Mouse (Mus musculus) kidney, embryonic 14.5 days (tissue): ENCODE results near the gene Shc4. TPM values are rescaled to one million over a fixed set of nuclear protein-coding genes. Genes with fewer than 3 reads are reported as not detected.
A peak's percentile ranks its signal among the peaks of the same experiment; 100 is the strongest.

ENCODE experiments used
- ATAC-seq: fragments of 200-750 bp; cut with Nextera tagmentation; 2 replicates; pipeline ENCODE4 v1.8.0; 2017; ENCODE audit warnings: moderate number of reproducible peaks, mild to moderate bottlenecking, moderate TSS enrichment, moderate library complexity; ENCODE audit not compliant: low FRiP score, low TSS enrichment
- H3K27ac ChIP-seq: fragments of 300-500 bp; sonication (generic); 2 replicates; pipeline ENCODE4 v1.5.1; 2014; ENCODE audit warnings: low read depth, mild to moderate bottlenecking, low read length, moderate library complexity, mixed read lengths
- H3K27me3 ChIP-seq: fragments of 300-500 bp; sonication (generic); 2 replicates; pipeline ENCODE4 v1.6.1; 2014; ENCODE audit warnings: mild to moderate bottlenecking, low read length; ENCODE audit not compliant: control insufficient read depth, insufficient read depth
- H3K36me3 ChIP-seq: fragments of 300-500 bp; sonication (generic); 2 replicates; pipeline ENCODE4 v1.6.1; 2014; ENCODE audit warnings: low read length, mixed read lengths; ENCODE audit not compliant: control insufficient read depth, insufficient read depth
- H3K4me1 ChIP-seq: fragments of 300-500 bp; sonication (generic); 2 replicates; pipeline ENCODE4 v1.6.1; 2014; ENCODE audit warnings: low read length, mixed read lengths; ENCODE audit not compliant: control insufficient read depth, insufficient read depth
- H3K4me2 ChIP-seq: fragments of 300-500 bp; sonication (generic); replicated peaks from 2 replicates; pipeline ENCODE4 v1.6.1; 2014; ENCODE audit warnings: low read depth, mild to moderate bottlenecking, low read length
- H3K4me3 ChIP-seq: fragments of 300-500 bp; sonication (generic); 2 replicates; pipeline ENCODE4 v1.5.1; 2014; ENCODE audit warnings: mild to moderate bottlenecking, low read length
- H3K9ac ChIP-seq: fragments of 300-500 bp; sonication (generic); 2 replicates; pipeline ENCODE4 v1.6.1; 2014; ENCODE audit warnings: low read depth, mild to moderate bottlenecking, low read length, moderate library complexity
- H3K9me3 ChIP-seq: fragments of 300-500 bp; sonication (generic); 2 replicates; pipeline ENCODE4 v1.6.1; 2016; ENCODE audit warnings: low read length; ENCODE audit not compliant: control insufficient read depth
- WGBS: fragments of 180-500 bp; shearing (Covaris S2); extraction: QIAGEN DNeasy Blood & Tissue Kit; methylation state at CpG from one replicate; pipeline ENCODE4 v1.1.7; 2014; 5-methylcytosine and 5-hydroxymethylcytosine counted together
- polyA plus RNA-seq: library from polyadenylated mRNA; unstranded; fragments of >200 nt; fragmentation: Nextera tagmentation; extraction: Ambion mirVana; gene quantifications from 2 replicates; pipeline ENCODE4 v1.2.1, GENCODE M21; 2014

The Shc4 gene
- polyA plus RNA-seq = 0.76 and 1.6 TPM in 2 replicates

GRCm38 (mm10) chr2:125724086-125724430, at the start of gene Shc4:
Shc4 (minus strand) TSS chr2:125724148.
- WGBS = 0% methylated on average over 15 of the region's 15 CpGs

DNA sequence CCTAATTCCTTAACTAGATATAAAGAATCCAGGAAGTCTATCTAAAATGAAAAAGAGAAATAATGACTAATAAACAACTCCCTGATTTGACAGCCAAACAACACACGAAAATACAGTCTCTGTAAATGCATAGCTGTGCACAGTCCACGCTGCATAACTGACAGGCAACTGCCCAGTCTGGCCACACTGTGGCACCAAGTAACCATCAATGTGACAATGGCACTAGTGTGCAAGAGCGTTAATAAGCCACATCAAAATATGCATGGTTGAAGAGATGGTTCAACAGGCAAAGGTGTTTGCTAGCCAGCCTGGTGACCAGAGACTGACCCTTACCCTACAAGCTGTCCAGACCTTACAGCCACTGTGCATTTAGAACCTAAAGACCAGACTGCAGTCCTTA, 41.1 kb upstream of the Shc4 start:
- no peaks in the 10 kb centered on the region for H3K9me3 ChIP-seq
- H3K4me1 ChIP-seq = no peaks in the 10 kb centered on the region
- no peak overlapping the region for H3K9ac ChIP-seq
- H3K27me3 ChIP-seq = no peaks in the 10 kb centered on the region
- no peak overlapping the region for H3K4me2 ChIP-seq
- H3K36me3 ChIP-seq = peaks cover 75% of the 10 kb centered on the region
- H3K27ac ChIP-seq = no peak overlapping the region
- WGBS = 82% methylated on average over 3 of the region's 3 CpGs
- H3K4me3 ChIP-seq = no peak overlapping the region
- no peak for ATAC-seq

More at GRCm38 (mm10) chr2:125724086-125724430, at the start of gene Shc4:
- peak within 1 kb of the TSS; percentile 49 for H3K4me3 ChIP-seq
- no peaks in the 10 kb centered on the region for H3K9me3 ChIP-seq
- no peak within 1 kb of the TSS for H3K27ac ChIP-seq
- peak within 1 kb of the TSS; percentile 51 for H3K9ac ChIP-seq
- peak within 1 kb of the TSS; percentile 99 for H3K4me2 ChIP-seq
- no peaks in the 10 kb centered on the region for H3K36me3 ChIP-seq
- ATAC-seq = peak; percentile 84
- peaks cover 10% of the 10 kb centered on the region; the same call in 1 of the 2 replicates for H3K4me1 ChIP-seq
- peaks cover 27% of the 10 kb centered on the region; the same call in 1 of the 2 replicates for H3K27me3 ChIP-seq

DNA sequence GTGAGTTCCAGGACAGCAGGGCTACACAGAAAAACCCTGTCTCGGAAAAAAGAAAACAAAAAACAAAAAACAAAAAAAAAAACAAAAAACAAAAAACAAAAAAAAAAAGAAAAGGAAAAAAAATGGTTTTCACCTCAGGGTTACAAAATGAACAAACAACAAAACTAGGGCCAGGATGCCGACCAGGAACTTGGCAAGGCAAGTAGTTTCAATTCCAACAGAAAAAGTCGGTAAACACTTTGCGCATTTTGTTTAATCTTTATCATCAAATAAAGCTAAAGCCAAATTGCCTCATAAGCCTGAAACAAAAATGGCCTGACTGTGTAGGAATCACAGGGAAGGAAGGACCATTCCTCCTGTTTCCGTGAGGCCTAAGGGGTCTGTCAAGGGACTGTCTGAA, 40.6 kb upstream of the Shc4 start:
- H3K36me3 ChIP-seq = peaks cover 75% of the 10 kb centered on the region
- no peak overlapping the region for H3K9ac ChIP-seq
- H3K4me3 ChIP-seq = no peak overlapping the region
- no peak overlapping the region for H3K4me2 ChIP-seq
- ATAC-seq = no peak
- H3K9me3 ChIP-seq = no peaks in the 10 kb centered on the region
- WGBS = 89% methylated on average over 5 of the region's 5 CpGs
- no peak overlapping the region for H3K27ac ChIP-seq
- no peaks in the 10 kb centered on the region for H3K4me1 ChIP-seq
- no peaks in the 10 kb centered on the region for H3K27me3 ChIP-seq

- Histone ChIP-seq H3K36me3 (peaks cover 69% of the 10 kb centered on the region), H3K9me3 (no peaks in the 10 kb centered on the region), H3K4me3 (no peak overlapping the region), H3K27me3 (no peaks in the 10 kb centered on the region), H3K4me2 (no peak overlapping the region), H3K4me1 (no peaks in the 10 kb centered on the region), H3K27ac (no peak overlapping the region), H3K9ac (no peak overlapping the region)
- WGBS = 98% methylated on average over 2 of the region's 2 CpGs
- no peak for ATAC-seq
These were observed 25.4 kb upstream of the Shc4 start for GRCm38 (mm10) chr2:125749330-125749729.

DNA sequence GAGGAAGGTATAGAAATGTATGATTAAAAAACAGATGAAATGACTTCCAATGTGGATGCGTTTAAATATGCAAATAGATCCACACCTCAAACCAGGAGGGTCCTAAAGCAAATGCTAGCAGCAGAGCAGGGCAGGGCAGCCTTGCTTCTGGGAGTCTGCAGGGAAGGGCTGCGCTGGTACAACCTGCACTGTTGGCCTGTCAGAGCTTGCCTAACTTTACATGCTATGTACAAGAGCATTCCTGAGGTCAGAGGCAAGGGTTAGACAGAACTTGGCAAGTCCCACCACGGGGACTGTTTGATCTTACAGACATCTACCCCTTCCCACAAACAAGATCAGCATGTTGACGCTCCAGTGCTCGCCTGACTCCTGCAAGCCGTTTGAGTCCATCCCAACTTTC, 15.4 kb upstream of the Shc4 start:
- no peak overlapping the region for H3K9ac ChIP-seq
- H3K36me3 ChIP-seq = peaks cover 36% of the 10 kb centered on the region
- ATAC-seq = no peak
- no peaks in the 10 kb centered on the region for H3K9me3 ChIP-seq
- H3K4me2 ChIP-seq = no peak overlapping the region
- H3K27ac ChIP-seq = no peak overlapping the region
- no peaks in the 10 kb centered on the region for H3K27me3 ChIP-seq
- H3K4me3 ChIP-seq = no peak overlapping the region
- WGBS = 78% methylated on average over 6 of the region's 6 CpGs
- no peaks in the 10 kb centered on the region for H3K4me1 ChIP-seq

- H3K27ac ChIP-seq = no peak overlapping the region
- H3K27me3 ChIP-seq = no peaks in the 10 kb centered on the region
- H3K4me2 ChIP-seq = no peak overlapping the region
- peaks cover 30% of the 10 kb centered on the region for H3K36me3 ChIP-seq
- ATAC-seq = no peak
- WGBS = 67% methylated on average over 5 of the region's 5 CpGs
- no peaks in the 10 kb centered on the region for H3K4me1 ChIP-seq
- H3K4me3 ChIP-seq = no peak overlapping the region
- no peaks in the 10 kb centered on the region for H3K9me3 ChIP-seq
- no peak overlapping the region for H3K9ac ChIP-seq
These were observed 14.8 kb upstream of the Shc4 start for GRCm38 (mm10) chr2:125738718-125739117.

- ATAC-seq = no peak
- Histone ChIP-seq H3K4me2 (no peak overlapping the region), H3K36me3 (peaks cover 20% of the 10 kb centered on the region; the same call in 1 of the 2 replicates), H3K27me3 (no peaks in the 10 kb centered on the region), H3K9ac (no peak overlapping the region), H3K4me3 (no peak overlapping the region), H3K27ac (no peak overlapping the region), H3K4me1 (no peaks in the 10 kb centered on the region), H3K9me3 (no peaks in the 10 kb centered on the region)
These were observed 12.0 kb upstream of the Shc4 start for GRCm38 (mm10) chr2:125736025-125736343.

- Histone ChIP-seq H3K9ac (no peak overlapping the region), H3K4me1 (no peaks in the 10 kb centered on the region), H3K4me3 (no peak overlapping the region), H3K4me2 (no peak overlapping the region), H3K27me3 (no peaks in the 10 kb centered on the region), H3K36me3 (peaks cover 17% of the 10 kb centered on the region; the same call in 1 of the 2 replicates), H3K9me3 (no peaks in the 10 kb centered on the region), H3K27ac (no peak overlapping the region)
- ATAC-seq = no peak
- 71% methylated on average over 2 of the region's 2 CpGs for WGBS
These were observed 11.5 kb upstream of the Shc4 start for GRCm38 (mm10) chr2:125735333-125736024.

GRCm38 (mm10) chr2:125734741-125735140, 10.8 kb upstream of the Shc4 start:
- Histone ChIP-seq H3K9me3 (no peaks in the 10 kb centered on the region), H3K4me3 (no peak overlapping the region), H3K4me1 (no peaks in the 10 kb centered on the region), H3K27ac (no peak overlapping the region), H3K27me3 (no peaks in the 10 kb centered on the region), H3K4me2 (no peak overlapping the region), H3K36me3 (peaks cover 9% of the 10 kb centered on the region; the same call in 1 of the 2 replicates), H3K9ac (no peak overlapping the region)
- ATAC-seq = no peak
